Mouse (Mus musculus) adrenal gland, postnatal 25 days (tissue): Measurements from ENCODE around the gene Amt. TPM values are rescaled to one million over a fixed set of nuclear protein-coding genes. Genes with fewer than 3 reads are reported as not detected.

Experiments used
- DNase-seq: peaks from one replicate; pipeline ENCODE4 v3.0.0; 2021; ENCODE audit warnings: mixed read lengths
- total RNA-seq: library from RNA; stranded (reverse); gene quantifications from 2 replicates; pipeline ENCODE4 v1.2.3, GENCODE M21; 2021

The Amt gene
- total RNA-seq, 1 experiment from 2014 or later = 7.0 TPM

GRCm38 (mm10) chr9:108338886-108339781 is 42.5 kb downstream of the Amt start, which contains the start of gene Gpx1:
Gene Gpx1 (plus strand): TSS chr9:108338903.
- DNase-seq = peak; percentile 89

- DNase-seq = peak; percentile 33
Measured at GRCm38 (mm10) chr9:108339886-108340257, 43.2 kb downstream of the Amt start.

- DNase-seq = peak; percentile 15
Measured at GRCm38 (mm10) chr9:108340258-108341138, 43.8 kb downstream of the Amt start.

DNA sequence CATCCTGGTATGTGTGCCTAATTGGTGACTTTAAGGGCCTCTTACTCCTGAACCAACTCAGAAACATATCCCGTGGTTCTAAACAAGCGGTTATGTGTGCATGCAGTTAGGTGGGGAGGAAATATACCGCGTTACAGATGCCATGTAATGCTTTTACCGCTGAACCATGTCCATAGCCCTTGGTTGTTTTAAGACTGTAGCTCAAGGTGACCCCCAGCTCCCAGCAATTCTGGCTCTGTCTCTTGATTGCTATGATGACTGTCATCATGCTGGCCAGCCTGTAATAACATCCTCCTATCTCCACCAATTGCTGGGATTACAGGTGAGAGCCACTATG is 44.5 kb downstream of the Amt start:
- DNase-seq = no peak

DNA sequence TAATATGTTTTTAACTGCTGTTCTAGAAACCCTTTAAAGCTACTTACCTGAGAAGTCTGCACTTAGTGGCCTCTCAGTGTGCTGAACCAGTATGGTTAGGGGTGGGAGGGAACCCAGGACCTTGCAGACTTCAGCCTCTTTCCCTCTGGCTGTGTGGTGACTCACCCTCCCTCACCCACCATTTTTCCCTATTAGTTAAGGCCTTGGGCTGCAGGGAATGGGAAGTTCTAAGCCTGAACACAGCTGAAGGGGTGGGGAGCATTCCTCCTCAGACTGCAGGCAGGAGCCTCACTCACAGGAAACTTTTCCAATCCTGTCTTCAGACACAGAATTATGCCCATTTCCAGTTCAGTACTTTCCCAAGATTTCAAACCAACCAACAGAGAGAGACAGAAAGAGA is 45.1 kb downstream of the Amt start:
- peak; percentile 11 for DNase-seq

GRCm38 (mm10) chr9:108342301-108342831 is 45.7 kb downstream of the Amt start:
- no peak for DNase-seq

GRCm38 (mm10) chr9:108343331-108343730 is 46.7 kb downstream of the Amt start:
- no peak for DNase-seq

DNA sequence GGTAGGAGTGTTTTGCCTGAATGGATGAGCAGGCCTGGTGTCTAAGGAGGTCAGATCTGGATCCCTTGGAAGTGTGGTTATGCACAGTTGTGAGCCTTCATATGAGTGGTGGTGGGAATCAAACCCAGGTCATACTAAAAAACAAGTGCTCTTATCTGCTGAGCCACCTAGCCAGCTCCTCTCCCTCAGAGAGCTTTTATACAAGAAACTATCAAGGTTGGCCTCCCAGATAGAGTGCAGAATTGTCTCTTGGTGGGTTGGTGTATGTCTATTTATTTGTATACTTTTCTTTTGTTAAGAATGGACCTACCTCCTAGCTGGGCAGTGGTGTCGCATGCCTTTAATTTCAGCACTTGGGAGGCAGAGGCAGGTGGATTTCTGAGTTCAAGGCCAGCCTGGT is 47.2 kb downstream of the Amt start:
- DNase-seq = no peak

GRCm38 (mm10) chr9:108344471-108344870 is 47.8 kb downstream of the Amt start:
- no peak for DNase-seq

DNA sequence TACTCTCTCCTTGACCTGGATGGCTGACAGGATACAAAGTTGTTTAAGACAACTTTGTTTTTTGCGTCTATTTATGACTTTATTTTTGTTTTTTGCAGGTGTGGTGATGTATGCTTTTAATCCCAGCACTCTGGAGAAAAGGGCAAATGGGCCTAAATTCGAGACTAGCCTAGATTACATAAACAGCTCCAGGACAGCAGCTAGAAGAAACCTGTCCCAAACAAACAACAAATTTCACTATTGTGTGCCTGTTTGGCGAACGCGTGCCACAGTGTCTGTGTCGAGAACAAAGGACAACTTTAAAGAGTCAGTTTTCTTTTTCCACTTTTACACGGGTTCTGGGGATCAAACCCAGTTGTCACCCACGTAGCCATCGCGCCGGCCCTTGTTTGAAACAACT is 50.4 kb downstream of the Amt start:
- no peak for DNase-seq

GRCm38 (mm10) chr9:108347540-108348289 is 51.1 kb downstream of the Amt start, which contains the start of gene Usp4:
Gene Usp4 (plus strand): TSS chr9:108347853.
- DNase-seq = peak; percentile 91

DNA sequence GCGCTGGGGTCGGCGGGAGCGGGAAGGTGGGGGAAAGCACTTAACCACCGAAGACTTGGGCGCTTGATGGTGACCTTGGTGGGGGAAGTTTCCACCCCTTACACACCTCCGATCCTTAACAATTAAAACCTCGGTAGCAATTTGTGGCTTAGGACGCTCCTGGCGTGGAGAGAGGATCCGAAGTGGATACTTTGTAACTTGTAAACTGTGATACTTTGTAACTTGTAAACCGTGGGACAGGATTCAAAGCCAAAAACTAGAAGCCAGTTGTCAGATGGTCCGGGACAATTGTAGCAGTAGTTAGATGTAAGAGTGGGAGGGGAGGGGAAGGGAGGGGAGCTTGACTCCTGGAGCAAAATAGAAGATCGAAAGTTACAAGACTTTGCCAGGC is 51.6 kb downstream of the Amt start:
- DNase-seq = no peak

DNA sequence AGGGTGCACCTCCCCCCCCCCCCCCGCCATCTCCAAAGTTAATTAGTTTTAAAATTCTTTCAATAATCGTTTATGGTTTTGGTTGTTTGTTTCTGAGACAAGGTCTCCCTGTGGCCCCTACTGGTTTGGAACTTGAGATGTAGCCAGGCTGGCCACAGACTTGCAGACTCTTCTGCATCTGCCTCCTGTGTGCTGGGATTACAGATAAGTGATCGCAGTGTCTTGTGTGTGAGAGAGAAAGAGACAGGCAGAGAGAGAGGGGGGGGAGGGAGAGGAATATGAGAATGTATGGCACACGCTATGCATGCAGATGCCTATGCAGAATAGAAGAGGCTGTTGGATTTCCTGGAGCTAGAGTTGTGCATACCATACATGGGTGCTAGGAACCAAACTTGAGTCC is 53.1 kb downstream of the Amt start:
- no peak for DNase-seq

Other genes starting within 250 kb of the Amt start
- 18.1 and 22.1 TPM in 2 replicates for gene Gmppb, start 247.6 kb upstream of the Amt start, total RNA-seq
- 3.5 and 9.6 TPM in 2 replicates for gene Amigo3, start 243.7 kb upstream of the Amt start, total RNA-seq
- gene Mst1, start 216.4 kb upstream of the Amt start, total RNA-seq = 0.39 and 2.7 TPM in 2 replicates
- gene Rnf123, start 213.5 kb upstream of the Amt start, total RNA-seq = 85.0 and 87.0 TPM in 2 replicates
- 100 and 123 TPM in 2 replicates for gene Apeh, start 202.2 kb upstream of the Amt start, total RNA-seq
- 9.1 and 10.0 TPM in 2 replicates for gene Bsn, start 106.5 kb upstream of the Amt start, total RNA-seq
- gene Dag1, start 32.9 kb upstream of the Amt start, total RNA-seq = 127 and 146 TPM in 2 replicates
- 17.8 and 22.3 TPM in 2 replicates for gene Nicn1, start 6.4 kb upstream of the Amt start, total RNA-seq
- 358 and 378 TPM in 2 replicates for gene Rhoa, start 9.3 kb downstream of the Amt start, total RNA-seq
- 38.9 and 49.8 TPM in 2 replicates for gene Tcta, start 9.3 kb downstream of the Amt start, total RNA-seq
- 711 and 722 TPM in 2 replicates for gene Gpx1, start 42.0 kb downstream of the Amt start, total RNA-seq
- gene Usp4, start 51.0 kb downstream of the Amt start, total RNA-seq = 113 and 114 TPM in 2 replicates
- 1.5 and 1.7 TPM in 2 replicates for gene 1700102P08Rik, start 96.0 kb downstream of the Amt start, total RNA-seq
- not detected in 2 replicates for gene Ccdc36, start 131.6 kb downstream of the Amt start, total RNA-seq
- not detected in 2 replicates for gene BC048562, start 139.6 kb downstream of the Amt start, total RNA-seq
- gene Ccdc71, start 163.7 kb downstream of the Amt start, total RNA-seq = 36.9 and 51.4 TPM in 2 replicates
- 33.2 and 38.8 TPM in 2 replicates for gene Klhdc8b, start 164.7 kb downstream of the Amt start, total RNA-seq
- 114 and 134 TPM in 2 replicates for gene Lamb2, start 182.9 kb downstream of the Amt start, total RNA-seq
- gene Usp19, start 193.7 kb downstream of the Amt start, total RNA-seq = 292 and 314 TPM in 2 replicates
- gene Qars, start 210.9 kb downstream of the Amt start, total RNA-seq = 221 and 259 TPM in 2 replicates
- 126 and 144 TPM in 2 replicates for gene Qrich1, start 220.0 kb downstream of the Amt start, total RNA-seq